Comparison of ENCODE assay signal across 13 mouse cellular contexts in genomic region chr11:88281428-88282119, GRCm38 (mm10). TPM values are rescaled to one million over a fixed set of nuclear protein-coding genes. Genes with fewer than 3 reads are reported as not detected.
DNase-seq lines count a peak whose midpoint lies in the region; ATAC-seq and TF ChIP-seq lines count a peak whose summit lies in the region.
"Had no signal": no experiment of that assay in that cellular context is flagged by ENCODE, and none has a peak within 500 bp of the region (broad histone marks: within the 10 kb centered on the region; RNA-seq: fewer than 3 reads in every experiment).

No protein-coding gene starts in this region.

- TF ChIP-seq CTCF in bone marrow macrophage, adult 2 months (IDR thresholded peaks at IDR 0.05; ENCODE audit: low read depth, low read length), result peak; percentile 11; the same call in 1 of the 2 replicates

- 74% methylated on average over 8 of the region's 8 CpGs for WGBS in midbrain, embryonic 10.5 days
- WGBS in midbrain, embryonic 16.5 days, result 65% methylated on average over 8 of the region's 8 CpGs
- WGBS in neural tube, embryonic 13.5 days, result 46% methylated on average over 8 of the region's 8 CpGs

- DNase-seq in embryo, embryonic 10.5 days (ENCODE audit: low spot score), result peak; percentile 57
- no peak for DNase-seq in embryo, embryonic 10 days (ENCODE audit: low spot score)
- no peak for DNase-seq in midbrain, embryonic 10.5 days (ENCODE audit: low spot score)
- DNase-seq in adrenal gland, adult 8-10 months, result no peak

- ATAC-seq in midbrain, embryonic 16.5 days, result no peak
- ATAC-seq in neural tube, embryonic 13.5 days (ENCODE audit: low read depth), result no peak
- ATAC-seq in megakaryocyte-erythroid progenitor cell, adult 5-6 weeks (replicated peaks; ENCODE audit: low FRiP score, low TSS enrichment, poor library complexity, severe bottlenecking), result no peak

- H3K9ac ChIP-seq in midbrain, embryonic 16.5 days (ENCODE audit: low read depth, low read length), result no peak overlapping the region
- H3K9ac ChIP-seq in neural tube, embryonic 13.5 days, result no peak overlapping the region

- H3K36me3 ChIP-seq in midbrain, embryonic 10.5 days, result no peaks in the 10 kb centered on the region
- no peaks in the 10 kb centered on the region for H3K36me3 ChIP-seq in midbrain, embryonic 16.5 days (ENCODE audit: control insufficient read depth, insufficient read depth, low read length)
- no peaks in the 10 kb centered on the region for H3K36me3 ChIP-seq in neural tube, embryonic 13.5 days

- H3K4me1 ChIP-seq in midbrain, embryonic 10.5 days, result peaks cover 63% of the 10 kb centered on the region
- H3K4me1 ChIP-seq in midbrain, embryonic 16.5 days (ENCODE audit: control insufficient read depth, insufficient read depth, low read length), result peaks cover 3% of the 10 kb centered on the region; the same call in 1 of the 2 replicates
- H3K4me1 ChIP-seq in bone marrow macrophage, adult 2 months (ENCODE audit: control insufficient read depth, insufficient read depth, low read length), result no peaks in the 10 kb centered on the region
- peaks cover 60% of the 10 kb centered on the region for H3K4me1 ChIP-seq in neural tube, embryonic 13.5 days (replicated peaks)

- peaks cover 7% of the 10 kb centered on the region; the same call in 1 of the 2 replicates for H3K9me3 ChIP-seq in midbrain, embryonic 10.5 days (replicated peaks)
- H3K9me3 ChIP-seq in midbrain, embryonic 16.5 days (replicated peaks; ENCODE audit: control insufficient read depth, low read length, poor library complexity, severe bottlenecking), result no peaks in the 10 kb centered on the region
- no peaks in the 10 kb centered on the region for H3K9me3 ChIP-seq in neural tube, embryonic 13.5 days

- no peak for TF ChIP-seq POLR2A in bone marrow macrophage, adult 2 months (IDR thresholded peaks at IDR 0.05; ENCODE audit: borderline replicate concordance, low read depth, low read length)

- H3K27ac ChIP-seq in midbrain, embryonic 10.5 days (replicated peaks), result peak overlapping the region; percentile 97
- H3K27ac ChIP-seq in midbrain, embryonic 16.5 days (ENCODE audit: low read length), result no peak overlapping the region
- no peak overlapping the region for H3K27ac ChIP-seq in bone marrow macrophage, adult 2 months (ENCODE audit: insufficient read depth, low read depth, low read length)
- H3K27ac ChIP-seq in neural tube, embryonic 13.5 days (replicated peaks), result peak overlapping the region; percentile 74

- H3K4me3 ChIP-seq in midbrain, embryonic 10.5 days, result no peak overlapping the region
- H3K4me3 ChIP-seq in midbrain, embryonic 16.5 days (ENCODE audit: low read depth, low read length), result no peak overlapping the region
- H3K4me3 ChIP-seq in bone marrow macrophage, adult 2 months (ENCODE audit: insufficient read depth, low read length), result no peak overlapping the region
- H3K4me3 ChIP-seq in neural tube, embryonic 13.5 days, result no peak overlapping the region

- no peaks in the 10 kb centered on the region; the same call in 1 of the 2 replicates for H3K27me3 ChIP-seq in midbrain, embryonic 10.5 days (ENCODE audit: low read depth, poor library complexity, severe bottlenecking)
- H3K27me3 ChIP-seq in midbrain, embryonic 16.5 days (ENCODE audit: control insufficient read depth, insufficient read depth, low read depth, low read length), result no peaks in the 10 kb centered on the region
- H3K27me3 ChIP-seq in neural tube, embryonic 13.5 days, result no peaks in the 10 kb centered on the region

- no peak overlapping the region for H3K4me2 ChIP-seq in midbrain, embryonic 16.5 days (ENCODE audit: low read length)
- H3K4me2 ChIP-seq in neural tube, embryonic 13.5 days, result no peak overlapping the region

RNA-seq across cellular contexts. Expression of gene Ccdc182, which starts 12.3 kb away (rescaled TPM):
- 4.7 and 6.0 TPM in 2 replicates for polyA plus RNA-seq in midbrain, embryonic 10.5 days (2016; fragmentation: Nextera tagmentation; extraction: Ambion mirVana)
- 0.17 TPM in 1 of 2 replicates, not detected in the other for polyA plus RNA-seq in midbrain, embryonic 16.5 days (2015; fragmentation: Nextera tagmentation; extraction: Ambion mirVana)
- polyA plus RNA-seq in bone marrow macrophage, adult 2 months (2012; ENCODE audit: insufficient read depth, insufficient read length, missing spikeins), result not detected in 2 replicates
- polyA plus RNA-seq in neural tube, embryonic 13.5 days (2015; fragmentation: Nextera tagmentation; extraction: Ambion mirVana), result 3.1 and 4.1 TPM in 2 replicates
- total RNA-seq in adrenal gland, adult 8-10 months (2022), result under 1 TPM in 1 of 4 experiments, not detected in 3; 0.40 TPM
- total RNA-seq in megakaryocyte-erythroid progenitor cell, adult 5-6 weeks (2014; fragmentation: Nextera tagmentation), result not detected in 2 replicates
- not detected in 2 replicates for total RNA-seq in megakaryocyte-erythroid progenitor cell, adult 5-6 weeks (2017)
- total RNA-seq: adrenal gland, postnatal 4 days; heart, postnatal 25 days; layer of hippocampus, postnatal 14 days; neutrophil, adult 5-6 weeks had no signal
- polyA plus RNA-seq: liver, embryonic 16.5 days had no signal

Comparison
In these comparisons a context has a peak if more than half of its experiments do, and no peak if none do; other contexts are left out.
1. H3K27ac ChIP-seq: peak in midbrain, embryonic 10.5 days (single experiment) and neural tube, embryonic 13.5 days (single experiment); none in midbrain, embryonic 16.5 days (single experiment) and bone marrow macrophage, adult 2 months (single experiment).